Comparison of ENCODE assay signal across 19 mouse cellular contexts in genomic region chr12:79330571-79330970, GRCm38 (mm10).
"Had no signal": no experiment of that assay in that cellular context is flagged by ENCODE, and none has a peak within 500 bp of the region (broad histone marks: within the 10 kb centered on the region; RNA-seq: fewer than 3 reads in every experiment).

No protein-coding gene starts in this region.

- H3K4me1 ChIP-seq: midbrain, embryonic 13.5 days; midbrain, embryonic 15.5 days; neural tube, embryonic 13.5 days; neural tube, embryonic 15.5 days had no signal

- H3K4me2 ChIP-seq: lung, embryonic 15.5 days; midbrain, embryonic 11.5 days; midbrain, embryonic 13.5 days; midbrain, embryonic 15.5 days; neural tube, embryonic 13.5 days; neural tube, embryonic 15.5 days had no signal

- H3K9ac ChIP-seq: liver, postnatal 0 days; lung, embryonic 15.5 days; midbrain, embryonic 13.5 days; midbrain, embryonic 15.5 days; neural tube, embryonic 13.5 days; neural tube, embryonic 15.5 days had no signal

- H3K4me3 ChIP-seq: lung, embryonic 15.5 days; megakaryocyte, embryonic 14.5 days; midbrain, embryonic 13.5 days; midbrain, embryonic 15.5 days; neural tube, embryonic 13.5 days; neural tube, embryonic 15.5 days had no signal

- DNase-seq: liver, postnatal 0 days; lung, adult 2 months; lung, postnatal 14 days; lung, postnatal 36 days; right cerebral cortex, postnatal 25 days; right cerebral cortex, postnatal 4 days; spleen, adult 18-20 months; thymus, adult 18-20 months; thymus, postnatal 14 days; thymus, postnatal 36 days had no signal

- H3K27ac ChIP-seq: lung, embryonic 15.5 days; macrophage; midbrain, embryonic 13.5 days; midbrain, embryonic 15.5 days; neural tube, embryonic 13.5 days; neural tube, embryonic 15.5 days had no signal

- H3K36me3 ChIP-seq: midbrain, embryonic 15.5 days; neural tube, embryonic 15.5 days had no signal

- H3K9me3 ChIP-seq: lung, embryonic 15.5 days; midbrain, embryonic 13.5 days; midbrain, embryonic 15.5 days had no signal

- H3K27me3 ChIP-seq: lung, embryonic 15.5 days; megakaryocyte, embryonic 14.5 days; midbrain, embryonic 13.5 days; midbrain, embryonic 15.5 days; neural tube, embryonic 13.5 days; neural tube, embryonic 15.5 days had no signal

- ATAC-seq: liver, postnatal 0 days; lung, postnatal 0 days; midbrain, embryonic 13.5 days; midbrain, embryonic 15.5 days had no signal
